Mouse (Mus musculus) spleen, postnatal 36 days (tissue): Measurements from ENCODE around the gene Fam118a.
"Not testable (repeated sequence)": the region's sequence is repeated elsewhere in the genome, so short reads cannot be mapped to it uniquely, and the experiment has no call there.

Experiments
- DNase-seq, 2 experiments: peaks; one replicate each; pipeline ENCODE4 v3.0.0; 2022; ENCODE audit warnings: low spot score in 2 of 2, mixed read lengths in 1 of 2

Fam118a gene

DNA sequence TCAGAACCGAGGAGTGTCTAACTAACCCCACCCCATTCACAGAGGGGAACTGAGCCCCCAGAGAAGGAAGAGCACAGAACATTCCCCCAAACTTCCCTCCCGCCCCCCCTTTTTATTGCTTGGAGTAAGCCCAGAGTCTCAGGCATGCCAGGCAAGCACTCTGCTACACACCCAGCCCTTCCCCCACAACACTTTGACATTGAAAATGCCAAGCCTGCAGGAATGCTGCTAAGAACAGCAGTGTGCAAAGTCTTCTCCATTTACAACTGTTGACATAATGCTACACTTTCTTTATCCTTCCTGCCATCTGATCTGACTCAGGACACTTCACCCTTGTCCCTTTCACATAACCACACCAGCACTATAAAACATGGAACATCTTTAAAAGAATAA lies 16.1 kb upstream of the Fam118a start:
- DNase-seq: no peak

DNA sequence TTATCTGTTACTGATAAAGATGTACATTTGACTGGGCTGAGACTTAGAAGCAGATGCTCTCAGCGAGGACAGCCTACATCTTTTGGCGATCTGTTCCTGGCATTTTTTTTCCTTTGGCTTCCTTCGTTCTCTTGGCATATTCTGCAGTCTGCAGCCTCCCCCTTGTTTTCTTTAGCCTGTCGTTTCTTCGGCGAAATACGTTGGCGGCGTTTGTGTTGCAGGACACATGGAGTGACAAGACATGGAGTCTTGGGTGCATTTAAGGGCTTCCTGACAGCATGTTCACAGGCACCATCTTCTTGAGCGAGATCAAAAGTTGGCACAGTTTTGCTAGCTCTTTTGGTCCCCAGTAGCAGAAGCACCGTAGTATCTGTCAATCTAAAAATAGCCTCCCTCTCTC lies 13.0 kb upstream of the Fam118a start:
- DNase-seq: no peak

DNA sequence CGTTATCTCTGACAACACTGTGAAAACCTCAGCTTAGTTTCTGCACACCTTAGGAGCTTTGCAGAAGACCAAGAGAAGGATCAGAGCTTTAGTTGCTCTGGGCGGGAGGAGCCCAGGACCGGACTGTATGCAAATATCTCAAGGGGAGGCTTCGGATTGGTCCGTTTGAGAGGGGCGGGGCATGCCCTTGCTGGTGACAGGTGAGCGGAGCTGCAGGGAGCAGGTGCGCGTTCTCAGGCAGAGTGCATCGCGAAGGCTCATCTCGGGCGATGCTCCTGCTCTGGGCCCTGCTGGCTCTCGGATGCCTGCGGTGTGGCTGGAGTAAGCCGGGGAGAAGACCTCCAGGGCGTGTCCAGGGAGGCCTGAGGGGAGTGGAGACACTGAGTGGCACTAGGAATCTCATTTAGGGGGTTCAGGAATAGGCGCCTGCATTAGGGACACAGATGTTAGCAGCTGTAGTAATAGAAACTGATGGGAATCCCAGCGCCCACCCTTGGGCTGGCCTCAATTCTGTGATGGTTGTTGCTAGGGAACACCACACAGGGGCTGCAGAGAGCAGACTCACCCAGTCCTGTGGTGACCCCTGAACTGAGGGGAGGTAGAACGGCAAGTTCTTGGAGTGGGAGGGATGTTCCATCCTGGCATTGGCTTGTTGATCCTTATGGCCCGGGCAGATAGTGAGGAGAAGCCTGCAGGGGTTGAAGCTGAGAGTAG lies 11.6 kb upstream of the Fam118a start, which contains the start of gene Upk3a:
Upk3a (plus strand) TSS at position 191 of the 714 bp plus-strand sequence.
- peak in 1 of 2 experiments; percentile 29 for DNase-seq

DNA sequence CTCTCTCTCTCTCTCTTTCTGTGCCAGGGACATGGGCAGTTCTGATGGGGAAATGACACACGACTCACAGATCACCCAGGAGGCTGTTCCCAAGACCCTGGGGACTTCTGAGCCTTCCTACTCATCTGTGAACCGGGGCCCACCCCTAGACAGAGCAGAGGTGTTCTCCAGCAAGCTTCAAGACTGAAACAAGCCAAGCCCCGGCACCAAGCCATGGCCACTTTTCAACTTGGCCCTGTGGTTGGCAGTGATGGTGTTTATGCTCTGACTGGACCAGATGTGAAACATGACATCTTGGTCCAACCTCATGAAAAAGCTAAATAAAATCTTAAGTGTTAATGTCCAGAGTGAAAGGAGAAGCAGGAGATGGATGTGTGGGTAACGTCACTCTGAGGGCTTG lies 6.5 kb upstream of the Fam118a start:
- no peak for DNase-seq

DNA sequence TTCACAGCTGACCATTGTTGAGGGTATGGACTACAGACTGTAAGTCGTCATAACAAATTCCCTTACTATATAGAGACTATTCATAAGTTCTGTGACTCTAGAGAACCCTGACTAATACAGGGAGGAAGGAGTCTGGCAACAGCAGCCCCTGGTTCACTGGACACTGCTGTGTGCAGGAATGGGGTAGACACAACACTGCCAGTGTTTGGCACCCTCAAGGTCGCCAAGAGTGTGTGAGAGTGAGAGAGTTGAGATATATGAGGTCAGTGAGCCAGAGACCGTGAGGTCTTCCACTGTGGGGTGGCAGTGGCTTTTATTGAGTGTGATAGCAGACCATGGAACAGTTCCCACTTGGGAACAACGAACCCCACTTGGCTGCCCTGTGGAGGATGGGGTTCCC lies 2.6 kb upstream of the Fam118a start:
- DNase-seq: no peak

DNA sequence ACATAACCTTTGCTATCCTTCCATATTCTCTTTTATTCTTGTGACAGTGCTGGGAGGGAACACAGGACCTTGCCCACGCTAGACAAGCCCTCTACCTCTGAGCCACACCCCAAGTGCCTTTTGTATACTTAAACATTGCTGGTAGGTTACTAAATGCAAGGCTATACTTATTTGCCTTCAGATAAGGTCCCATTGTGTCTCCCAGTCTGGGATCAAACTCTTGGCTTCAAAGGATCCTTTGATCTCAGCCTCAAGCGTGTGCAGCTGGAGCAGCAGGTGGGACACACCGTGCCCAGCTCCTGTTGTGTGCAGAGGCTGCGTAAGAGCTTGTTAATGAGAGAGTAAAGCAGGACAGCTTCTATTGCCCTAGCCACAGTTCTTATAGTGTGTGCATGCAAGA lies 1.0 kb upstream of the Fam118a start:
- no peak for DNase-seq

DNA sequence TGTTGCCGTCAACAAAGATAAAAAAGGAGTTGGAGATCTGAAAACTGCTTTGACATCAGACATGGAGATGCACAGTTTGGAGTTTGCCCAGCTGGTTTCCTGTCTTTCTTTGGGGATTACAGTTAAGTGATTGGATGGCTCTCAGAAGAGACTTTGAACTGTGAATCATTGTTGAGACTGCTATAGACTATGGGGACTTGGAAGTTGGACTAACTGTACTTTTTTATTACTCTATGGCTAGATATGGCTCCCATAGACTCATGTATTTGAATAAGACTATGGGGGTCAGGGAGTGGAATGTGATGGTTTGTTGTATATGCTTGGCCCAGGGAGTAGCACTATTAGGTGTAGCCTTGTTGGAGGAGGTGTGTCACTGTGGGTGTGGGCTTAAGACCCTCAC lies 1.9 kb downstream of the Fam118a start:
- DNase-seq: not testable (repeated sequence)

DNA sequence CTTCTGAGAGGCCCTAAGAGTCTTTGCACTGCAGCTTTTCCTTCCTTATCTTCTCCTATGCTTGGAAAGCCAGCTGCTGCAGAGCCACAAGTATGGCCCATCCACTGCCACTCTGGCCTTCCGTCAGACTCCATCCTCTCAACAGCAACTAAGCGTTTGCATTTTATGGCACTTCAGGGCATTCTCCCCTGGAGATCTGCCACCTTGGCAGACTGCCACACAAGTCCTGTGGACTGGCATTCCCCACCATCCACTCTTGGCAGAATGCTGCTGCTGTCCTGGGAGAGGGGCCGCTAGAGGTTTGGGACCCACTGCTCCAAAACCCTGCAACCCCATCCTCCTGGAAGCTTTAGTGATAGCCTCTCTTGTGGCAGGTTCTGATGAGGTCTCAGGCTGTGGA lies 3.1 kb downstream of the Fam118a start:
- DNase-seq: no peak

DNA sequence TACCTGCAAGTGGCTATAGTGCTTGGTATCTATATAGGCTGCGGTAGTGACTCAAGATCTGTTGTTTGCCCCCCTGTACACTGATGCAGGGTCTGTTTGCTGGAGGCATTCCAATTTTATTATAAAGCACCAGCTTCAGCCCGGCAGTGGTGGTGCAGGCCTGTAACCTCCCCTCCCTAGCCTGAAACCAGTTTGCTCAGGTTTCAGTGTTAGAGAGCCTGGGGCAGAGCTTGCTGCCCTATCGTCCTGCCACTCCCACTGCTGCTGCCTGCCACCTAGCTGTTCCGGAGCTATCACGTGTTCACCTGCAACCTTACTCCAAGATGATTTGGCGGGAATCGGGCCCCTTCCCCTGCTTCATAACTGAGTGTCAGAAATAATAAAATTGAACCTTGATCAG lies 5.2 kb downstream of the Fam118a start:
- DNase-seq: not testable (repeated sequence)

DNA sequence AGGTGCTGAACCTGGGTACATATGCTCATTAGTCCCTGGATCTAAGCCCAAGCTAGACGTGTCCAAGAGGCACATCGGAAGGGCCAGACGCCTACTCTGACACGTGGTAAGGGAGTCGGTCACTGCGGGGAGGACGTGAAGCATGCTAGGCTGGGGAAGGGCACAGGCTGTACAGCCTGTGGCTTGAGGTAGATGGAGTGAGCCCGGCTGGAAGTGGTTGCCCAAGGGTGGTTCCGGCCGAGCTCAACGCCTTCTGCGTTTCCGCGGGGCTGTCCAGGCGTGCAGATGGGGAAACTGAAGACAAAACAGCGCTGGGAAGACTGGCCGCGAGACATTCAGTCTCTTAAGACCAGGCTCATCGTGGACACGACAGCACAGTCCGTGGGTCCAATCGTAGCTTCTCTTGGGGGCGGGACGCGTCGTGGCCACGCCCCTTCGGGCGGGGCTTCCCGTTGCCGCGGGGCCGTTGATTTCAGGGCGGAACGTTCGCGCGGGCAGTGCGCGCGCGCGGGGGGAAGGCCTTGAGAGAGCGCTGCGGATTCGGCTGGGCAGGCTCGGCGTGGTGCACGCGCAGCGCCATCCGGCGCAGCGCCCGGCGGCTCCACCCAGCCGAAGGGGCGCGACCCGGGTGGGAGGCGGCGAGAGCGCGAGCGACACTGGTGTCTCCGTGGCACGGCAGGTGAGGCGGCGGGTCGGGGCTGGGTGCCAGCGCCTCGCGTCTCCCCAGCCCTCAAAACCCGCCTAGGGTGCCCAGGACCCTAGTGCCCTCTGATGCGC lies 8.0 kb downstream of the Fam118a start:
- DNase-seq: peak; percentile 95 to 96

DNA sequence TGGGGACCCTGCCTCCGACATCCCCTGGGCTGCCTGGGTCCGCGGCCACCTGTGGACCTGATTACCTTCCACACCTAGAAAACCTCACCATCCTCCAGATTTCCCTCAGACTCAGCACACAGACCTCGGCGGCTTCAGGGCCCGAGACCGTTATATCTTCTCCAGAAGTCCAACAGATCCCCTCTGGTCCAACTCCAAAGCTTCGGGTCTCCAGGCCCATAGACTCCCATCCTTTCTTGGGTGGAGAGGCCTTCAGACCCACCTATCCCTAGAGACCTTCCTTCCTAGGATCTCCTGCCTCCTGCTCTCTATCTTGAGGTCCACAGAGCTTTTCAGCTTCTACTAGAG lies 8.6 kb downstream of the Fam118a start:
- DNase-seq: no peak

DNA sequence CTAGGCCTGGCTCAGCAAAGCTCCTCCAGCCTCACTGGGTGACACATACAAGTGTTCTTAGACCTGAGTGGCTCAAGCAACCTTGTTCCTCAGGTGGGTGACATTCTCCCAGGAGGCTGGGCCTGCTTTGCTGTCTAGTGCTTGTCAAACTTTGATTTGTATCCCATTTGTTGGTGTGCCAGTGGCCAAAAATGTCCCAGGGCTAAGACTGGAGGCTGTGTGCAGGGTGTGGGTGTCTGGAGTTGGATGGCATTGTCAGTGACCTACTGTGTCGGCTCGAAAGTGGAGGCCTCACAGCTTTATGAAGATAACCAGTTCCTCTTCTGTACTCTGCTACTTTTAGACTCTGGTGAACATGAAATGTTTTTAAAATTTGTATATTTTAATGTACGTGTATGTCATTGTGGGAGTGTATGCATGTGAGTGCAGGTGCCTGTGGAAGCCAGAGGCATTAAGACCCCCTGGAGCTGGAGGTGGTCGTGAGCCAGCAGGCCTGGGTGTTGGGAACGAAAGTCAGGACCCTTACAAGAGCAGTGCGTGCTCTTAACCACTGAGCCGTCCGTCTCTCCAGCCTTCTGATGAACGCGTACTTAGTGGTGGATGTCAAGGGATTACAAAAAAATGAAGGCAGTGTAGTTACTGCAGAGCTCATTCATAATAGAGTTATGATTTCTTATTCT lies 12.9 kb downstream of the Fam118a start:
- no peak for DNase-seq

DNA sequence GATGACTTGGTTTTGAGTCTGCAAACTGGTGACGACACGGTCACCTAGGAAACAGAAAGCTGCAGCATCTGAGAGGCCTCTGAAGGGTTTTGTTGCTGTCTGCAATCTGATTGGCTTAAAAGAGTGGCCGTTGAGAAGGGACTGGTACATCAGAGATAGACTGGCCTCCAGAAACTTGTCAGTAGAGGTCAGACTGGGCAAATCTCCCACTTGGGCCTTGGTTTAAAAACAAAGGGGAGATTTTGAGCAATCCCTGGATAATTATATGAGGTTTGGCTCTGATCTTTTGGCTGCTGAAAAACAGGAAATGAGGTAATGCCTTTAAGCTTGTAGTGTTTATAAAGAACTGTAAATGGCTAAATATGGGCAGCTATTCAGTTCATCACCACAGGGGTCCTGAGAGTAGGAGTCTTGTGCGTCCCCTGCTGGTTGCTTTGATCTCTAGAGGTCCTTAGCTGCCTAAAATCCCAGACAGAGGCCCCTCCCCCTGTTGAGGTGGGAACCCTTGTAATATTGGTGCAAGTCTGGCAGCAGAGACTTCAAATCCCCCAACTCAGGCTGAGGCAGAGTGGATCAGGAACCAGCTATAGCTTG lies 13.7 kb downstream of the Fam118a start:
- peak; percentile 63 to 72 for DNase-seq

DNA sequence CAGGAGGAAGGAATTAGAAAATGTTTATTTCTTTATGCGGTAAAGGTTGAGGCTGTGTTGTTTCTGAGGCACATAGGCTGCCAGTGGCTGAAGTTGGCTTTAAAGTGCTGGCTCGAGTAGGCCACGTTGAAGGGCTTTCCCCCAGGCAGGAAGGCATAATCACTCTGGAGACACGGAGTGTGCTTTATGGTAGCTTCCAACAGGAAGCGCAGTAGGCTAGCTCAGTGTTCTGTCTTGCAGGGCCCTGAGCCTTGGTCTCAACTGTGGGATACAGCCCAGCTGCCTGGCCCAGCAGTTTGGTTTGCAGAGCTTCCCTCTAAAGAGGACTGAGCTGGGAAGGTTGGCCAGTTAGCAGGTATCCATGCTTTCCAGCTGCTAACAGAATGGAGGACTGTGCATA lies 14.4 kb downstream of the Fam118a start:
- DNase-seq: no peak

DNA sequence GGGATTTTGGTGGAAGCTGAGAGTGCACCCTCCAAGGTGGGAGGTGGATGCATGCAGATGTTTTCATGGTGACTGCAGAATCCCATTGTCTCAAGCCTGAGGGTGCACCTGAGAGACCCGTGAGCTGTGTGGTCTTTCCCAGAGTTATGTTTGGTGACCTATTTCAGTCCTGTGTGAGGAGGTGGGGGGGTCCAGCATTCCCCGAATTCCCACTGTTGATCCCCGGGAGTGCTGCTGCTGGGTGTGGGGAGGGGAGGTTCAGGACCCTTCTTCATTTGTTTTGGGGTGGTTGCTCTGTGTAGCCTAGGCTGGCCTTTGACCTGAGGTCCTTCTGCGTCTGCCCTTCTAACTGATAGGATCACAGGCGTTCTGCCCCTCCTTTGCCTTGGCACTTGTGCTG lies 15.0 kb downstream of the Fam118a start:
- DNase-seq: no peak

DNA sequence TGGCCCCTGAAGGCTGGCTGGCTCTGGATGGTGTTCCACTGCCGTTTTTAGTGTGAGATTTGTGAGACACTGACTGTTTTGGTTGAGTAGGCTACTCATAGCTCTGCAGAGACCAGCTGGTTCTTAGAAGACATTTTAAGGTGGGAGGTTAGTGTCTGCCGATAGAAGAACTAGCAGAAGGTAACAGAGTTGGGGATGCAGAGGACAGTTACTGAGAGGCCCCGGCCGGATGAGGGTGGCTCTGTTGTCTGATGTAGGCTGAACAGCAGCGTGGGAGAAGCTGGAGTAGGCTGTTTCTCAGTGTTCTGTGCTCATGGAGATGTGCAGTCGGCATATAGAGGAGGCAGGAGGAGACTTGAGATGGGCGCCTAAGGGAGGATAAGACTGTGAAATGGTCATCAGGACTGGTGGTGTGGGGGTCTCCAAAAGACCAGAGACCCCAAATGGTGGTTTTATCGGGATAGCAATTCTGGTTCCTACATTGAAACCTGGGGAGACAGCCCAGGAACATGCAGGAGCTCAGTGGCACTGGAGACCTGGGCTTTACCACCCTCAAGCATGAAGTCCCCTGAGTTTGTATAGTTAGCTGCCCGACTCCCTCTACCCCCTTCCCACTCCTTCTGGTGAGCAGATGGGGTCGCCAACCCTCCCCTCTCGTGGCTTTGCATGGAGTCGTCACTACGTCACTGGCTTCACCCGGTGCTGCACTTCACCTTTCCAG lies 17.6 kb downstream of the Fam118a start:
- DNase-seq: no peak

DNA sequence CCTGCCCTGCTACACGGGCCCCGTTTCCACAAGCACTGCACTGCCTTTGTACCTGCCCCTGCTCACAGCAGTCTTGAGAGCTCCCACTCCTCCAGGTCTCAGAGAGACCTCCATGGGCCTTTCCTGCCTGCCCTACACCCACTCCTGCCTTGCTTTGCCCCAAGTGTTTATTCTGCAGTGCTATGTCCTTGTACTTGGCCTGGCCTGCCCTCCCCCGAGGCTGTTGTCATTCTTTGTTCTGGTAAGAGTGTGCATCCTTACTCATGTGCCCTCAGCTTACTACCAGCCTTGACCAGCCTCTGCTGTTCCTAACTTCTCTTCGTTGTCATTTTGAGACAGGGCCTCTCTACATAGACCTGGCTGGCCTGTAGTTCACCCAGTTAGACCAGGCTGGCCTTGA lies 19.1 kb downstream of the Fam118a start:
- no peak for DNase-seq

DNA sequence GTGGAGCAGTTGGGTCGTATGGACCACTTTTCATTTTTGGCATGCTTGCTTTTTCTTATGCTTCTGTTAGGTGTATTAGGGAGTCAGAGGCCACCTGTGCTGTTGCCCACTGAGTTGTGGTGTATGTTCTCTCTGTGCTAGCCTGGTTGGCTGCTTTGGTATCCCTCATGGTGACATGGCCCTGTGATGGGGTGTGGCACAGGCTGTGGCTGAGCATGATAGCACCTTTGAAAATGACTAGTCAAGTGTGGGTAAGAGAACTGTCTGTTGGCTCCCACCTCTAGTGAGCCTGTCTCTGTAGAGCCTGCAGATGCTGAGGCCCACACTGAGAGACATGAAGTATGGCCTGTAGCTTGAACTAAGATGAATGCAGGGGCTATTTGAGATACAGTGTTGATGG lies 21.0 kb downstream of the Fam118a start:
- DNase-seq: peak in 1 of 2 experiments; percentile 28

DNA sequence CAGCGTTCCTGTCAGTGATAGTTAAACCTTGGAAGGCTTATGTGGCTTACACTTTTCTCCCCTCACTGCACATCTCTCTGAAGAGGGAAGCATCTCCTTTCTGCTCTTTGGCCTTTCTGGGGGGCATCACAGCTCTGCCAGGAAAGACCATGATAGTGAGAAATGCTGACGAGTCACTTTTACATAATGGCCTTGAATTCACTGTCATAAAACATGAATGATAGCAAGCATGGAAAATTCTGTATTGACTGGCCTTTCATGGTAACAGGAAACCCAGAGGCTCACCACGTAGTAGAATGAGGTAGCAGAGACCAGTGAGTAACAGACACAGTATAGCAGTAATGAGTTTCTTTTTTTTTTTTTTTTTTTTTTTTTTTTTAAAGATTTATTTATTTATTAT lies 25.4 kb downstream of the Fam118a start:
- no peak for DNase-seq

DNA sequence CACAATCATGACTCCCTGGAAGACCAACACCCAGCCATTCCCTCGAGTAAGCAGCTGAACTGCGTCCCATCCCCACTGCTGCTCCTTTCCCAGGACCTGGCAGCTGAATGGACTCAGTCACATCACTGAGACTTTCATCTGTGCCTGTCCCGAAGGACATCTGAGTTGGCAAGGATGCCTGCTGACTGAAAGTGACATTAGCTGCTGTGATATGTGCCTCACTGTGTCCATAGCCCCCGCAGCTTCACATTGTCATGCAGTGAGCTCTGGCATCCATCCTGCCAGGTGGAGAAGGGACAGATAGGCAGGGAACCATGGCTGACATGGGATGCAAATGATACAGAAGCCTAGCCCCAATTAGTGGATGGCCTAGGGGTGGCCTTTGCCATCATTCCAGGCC lies 26.4 kb downstream of the Fam118a start:
- no peak for DNase-seq

DNA sequence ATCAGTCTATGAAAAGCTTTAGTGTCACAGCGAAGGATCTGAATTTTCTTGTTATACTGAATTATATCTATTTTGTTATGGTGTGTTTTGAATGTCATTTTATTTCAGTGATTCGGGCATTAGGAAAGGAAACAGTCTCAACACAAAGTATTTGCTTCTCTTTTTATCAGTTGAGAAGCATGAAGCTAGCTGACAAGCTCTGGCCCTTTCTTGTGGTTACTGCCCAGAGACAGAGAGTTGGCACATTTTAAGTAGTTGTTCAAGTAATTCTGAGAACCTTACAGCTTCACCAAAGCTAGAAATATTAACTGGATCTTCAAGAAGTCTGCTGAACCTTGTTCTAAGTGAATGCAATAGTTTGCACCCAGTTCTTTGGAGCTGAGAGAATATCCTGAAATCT lies 34.7 kb downstream of the Fam118a start:
- no peak for DNase-seq

DNA sequence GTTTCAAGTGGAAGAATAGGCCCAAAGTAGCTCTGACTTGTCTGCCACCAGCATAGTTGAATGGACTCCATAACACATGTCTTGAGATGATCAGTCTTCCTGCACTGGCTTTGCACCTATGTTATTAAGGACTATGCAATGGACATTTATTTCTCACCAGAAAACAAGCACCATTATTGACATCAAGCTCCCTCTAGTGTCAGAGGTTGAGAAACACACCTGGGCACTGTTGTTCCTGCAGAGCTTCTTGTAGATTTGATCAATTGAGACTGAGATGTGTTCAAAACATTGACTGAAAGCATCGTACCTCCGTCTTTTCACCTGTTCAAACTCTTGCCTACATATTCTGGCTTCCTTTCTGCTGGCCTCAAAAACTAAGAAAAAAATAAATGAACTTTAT lies 41.8 kb downstream of the Fam118a start:
- DNase-seq: peak; percentile 23 to 46
